Mouse (Mus musculus) olfactory bulb, adult 2 months (tissue): ENCODE data around the gene Ubl4b. TPM values are rescaled to one million over a fixed set of nuclear protein-coding genes. Genes with fewer than 3 reads are reported as not detected.

ENCODE experiments used
- H3K27ac ChIP-seq: fragments of 200-500 bp; 2 replicates; pipeline ENCODE4 v1.5.1; 2012; ENCODE audit warnings: low read depth, low read length; ENCODE audit not compliant: insufficient read depth
- H3K4me1 ChIP-seq: fragments of 200-500 bp; 2 replicates; pipeline ENCODE4 v1.6.1; 2012; ENCODE audit warnings: low read length; ENCODE audit not compliant: control insufficient read depth, insufficient read depth
- H3K4me3 ChIP-seq: fragments of 200-500 bp; 2 replicates; pipeline ENCODE4 v1.5.1; 2012; ENCODE audit warnings: mild to moderate bottlenecking, low read depth, low read length, moderate library complexity; ENCODE audit not compliant: insufficient read depth
- CTCF ChIP-seq: fragments of 200-500 bp; IDR thresholded peaks from 2 replicates; pipeline ENCODE4 v1.5.1; 2012; ENCODE audit warnings: low read depth, mild to moderate bottlenecking, low read length, moderate library complexity; ENCODE audit not compliant: insufficient read depth
- POLR2A ChIP-seq: fragments of 200-500 bp; IDR thresholded peaks from 2 replicates; pipeline ENCODE4 v1.6.1; 2012; ENCODE audit warnings: mild to moderate bottlenecking, low read depth, low read length, moderate library complexity; ENCODE audit not compliant: insufficient read depth
- WGBS: fragments of 180-500 bp; shearing (Covaris S2); methylation state at CpG from one replicate; pipeline ENCODE4 v1.1.7; 2018; 5-methylcytosine and 5-hydroxymethylcytosine counted together
- polyA plus RNA-seq: library from polyadenylated mRNA; stranded (reverse); fragments of >200 nt; gene quantifications from 2 replicates; pipeline ENCODE4 v1.2.4, GENCODE M21; 2012; ENCODE audit warnings: low replicate concordance; ENCODE audit not compliant: missing spikeins, insufficient read depth, insufficient read length

Ubl4b gene
- polyA plus RNA-seq, 1 experiment: not detected

DNA sequence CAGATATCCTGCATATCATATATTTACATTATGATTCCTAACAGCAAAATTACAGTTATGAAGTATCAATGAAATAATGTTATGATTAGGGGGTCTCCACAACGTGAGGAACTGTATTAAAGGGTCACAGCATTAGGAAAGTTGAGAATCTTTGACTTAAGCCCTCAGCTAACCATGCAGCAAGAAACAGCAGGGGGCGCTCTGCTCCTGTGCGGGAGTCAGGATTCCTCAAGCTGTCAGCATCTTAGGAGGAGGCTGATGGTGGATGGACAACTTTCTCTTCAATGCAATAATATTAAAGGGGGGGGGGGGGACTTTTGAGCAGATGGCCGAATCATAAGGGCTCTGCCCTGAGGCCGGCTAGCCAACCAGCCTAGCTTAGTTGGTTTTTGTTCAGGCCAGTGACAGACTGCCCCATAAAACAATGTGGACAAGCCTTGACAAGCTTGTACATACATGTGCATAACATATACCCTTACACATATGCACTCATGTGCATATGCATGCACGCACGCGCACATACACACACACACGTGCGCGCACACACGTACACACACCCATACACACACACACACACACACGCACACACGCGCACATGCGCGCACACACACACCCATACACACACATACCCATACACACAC lies 4.3 kb downstream of the Ubl4b start:
- no peak overlapping the region for H3K4me3 ChIP-seq
- no peak for TF ChIP-seq POLR2A
- TF ChIP-seq CTCF: 0 out of 2 replicates have a peak, but pooled peaks have one; percentile 30
- H3K27ac ChIP-seq: no peak overlapping the region
- H3K4me1 ChIP-seq: peaks cover 14% of the 10 kb centered on the region
- 71% methylated on average over 17 of the region's 17 CpGs for WGBS

DNA sequence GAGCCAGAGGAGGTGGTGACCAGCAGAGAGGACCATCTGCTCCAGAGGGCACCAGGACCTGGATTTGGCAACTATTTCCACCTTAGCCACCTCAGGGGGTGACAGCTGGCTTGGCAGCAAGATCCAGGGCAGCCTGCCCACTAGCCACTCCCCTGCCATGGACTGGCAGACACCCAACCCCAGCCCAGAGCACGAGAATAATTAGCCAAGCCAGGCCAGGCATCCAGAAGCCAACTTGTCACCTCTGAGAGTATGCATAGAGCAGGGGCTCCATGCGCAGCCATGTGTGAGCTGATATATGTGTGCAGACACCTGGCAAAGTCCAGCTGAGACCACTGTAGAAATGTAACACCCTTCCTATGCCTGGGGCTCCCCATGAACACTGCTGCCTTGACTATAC lies 7.9 kb downstream of the Ubl4b start:
- peaks cover 7% of the 10 kb centered on the region for H3K4me1 ChIP-seq
- TF ChIP-seq CTCF: no peak
- no peak for TF ChIP-seq POLR2A
- 62% methylated on average over 2 of the region's 2 CpGs for WGBS
- no peak overlapping the region for H3K27ac ChIP-seq
- no peak overlapping the region for H3K4me3 ChIP-seq

DNA sequence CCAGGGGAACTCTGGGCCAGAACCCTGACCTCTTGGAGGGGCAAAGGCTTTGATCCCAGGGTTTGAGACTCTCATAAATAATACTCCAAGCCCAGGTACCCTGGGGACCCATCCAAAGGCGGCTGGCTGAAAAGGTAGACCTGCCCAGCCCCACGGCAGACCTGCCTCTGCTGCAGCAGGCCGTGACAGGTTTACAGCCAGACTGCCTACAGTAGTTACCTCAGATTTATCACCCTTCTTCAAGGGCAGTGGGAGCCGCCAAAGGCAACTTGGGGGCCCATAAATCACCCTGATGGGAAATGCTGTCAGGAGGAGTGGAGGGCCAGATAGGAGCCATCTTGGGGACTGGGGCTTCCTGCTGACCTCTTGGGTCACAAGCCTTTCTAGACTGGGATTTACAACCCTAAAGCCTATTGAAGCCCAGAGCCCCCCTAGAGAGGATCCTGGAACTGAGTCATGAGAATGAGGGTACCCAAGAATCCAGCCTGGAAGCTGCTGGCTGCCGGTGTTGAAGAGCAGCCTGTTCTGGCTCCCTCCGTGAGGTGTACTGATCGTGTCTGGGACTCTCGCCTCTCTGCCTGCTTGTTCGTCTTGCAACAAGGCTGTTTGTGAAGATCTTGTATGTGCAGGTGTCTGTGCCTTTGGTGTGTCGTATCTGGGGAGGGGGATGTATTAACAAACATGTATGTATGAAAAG lies 9.0 kb downstream of the Ubl4b start:
- Histone ChIP-seq H3K27ac (no peak overlapping the region), H3K4me1 (peaks cover 7% of the 10 kb centered on the region), H3K4me3 (no peak overlapping the region)
- TF ChIP-seq CTCF (no peak), POLR2A (no peak)
- WGBS: 92% methylated on average over 10 of the region's 10 CpGs

DNA sequence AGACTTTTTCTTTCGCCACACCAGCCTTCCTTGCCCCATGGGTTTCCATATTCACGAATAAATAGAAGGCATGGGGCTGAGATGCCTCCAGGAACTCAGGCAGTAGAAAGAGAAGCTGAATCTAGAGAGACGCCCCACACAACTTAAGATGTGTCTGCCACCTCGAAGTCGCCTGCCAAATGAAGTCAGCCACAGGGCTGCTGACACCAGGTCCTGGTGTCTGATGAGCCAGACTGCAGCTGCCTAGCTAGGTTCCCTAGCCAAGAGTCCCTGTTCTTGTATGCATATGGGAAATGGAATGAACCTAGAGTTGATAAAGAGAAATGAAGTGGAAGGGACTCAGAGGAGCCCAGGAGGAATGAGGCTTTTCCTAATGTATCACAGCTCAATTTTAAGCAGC lies 9.6 kb downstream of the Ubl4b start:
- H3K4me1 ChIP-seq: peaks cover 7% of the 10 kb centered on the region
- no peak overlapping the region for H3K4me3 ChIP-seq
- no peak overlapping the region for H3K27ac ChIP-seq
- 75% methylated on average over 5 of the region's 5 CpGs for WGBS
- TF ChIP-seq CTCF (no peak), POLR2A (no peak)

DNA sequence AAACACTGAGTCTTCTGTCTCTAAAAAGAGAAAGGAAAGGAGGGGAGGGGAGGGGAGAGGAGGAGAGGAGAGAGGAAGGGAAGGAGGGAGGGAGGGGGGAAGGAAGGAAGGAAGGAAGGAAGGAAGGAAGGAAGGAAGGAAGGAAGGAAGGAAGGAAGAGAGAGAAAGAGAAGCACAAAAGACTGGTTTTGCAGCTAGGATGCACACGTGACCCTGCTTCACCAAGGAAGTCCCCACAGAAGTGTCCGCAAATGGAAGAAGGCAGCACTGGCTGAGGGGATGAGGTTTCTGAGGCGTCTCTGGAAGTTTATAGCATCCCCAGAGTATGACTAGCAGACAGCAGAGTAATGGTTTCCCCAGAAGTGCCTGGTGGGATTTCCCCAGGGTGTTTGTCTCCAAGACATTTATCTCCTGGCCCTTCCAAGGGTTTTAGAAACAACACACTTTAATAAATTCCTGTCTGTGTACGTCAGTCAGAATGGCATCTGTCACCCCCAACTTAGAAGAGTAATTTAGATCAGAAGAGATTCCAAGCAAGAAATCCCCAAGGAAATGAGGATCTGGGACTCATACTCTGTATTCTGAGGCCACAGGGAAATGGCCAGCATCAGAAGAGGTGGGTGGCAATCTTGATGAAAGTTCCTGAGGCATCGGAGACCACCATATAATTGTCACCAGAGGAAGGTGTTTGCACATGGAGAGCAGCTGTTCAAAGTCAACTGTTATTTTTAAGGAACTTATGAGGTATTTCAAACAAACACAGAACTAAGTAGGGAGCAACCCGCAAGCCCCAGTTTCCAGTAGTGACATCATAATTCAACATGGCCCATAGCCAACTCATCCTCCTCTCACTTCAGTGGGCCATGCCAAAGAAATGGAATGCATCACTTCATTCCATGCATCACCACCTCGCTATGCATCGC lies 11.5 kb downstream of the Ubl4b start:
- H3K4me1 ChIP-seq: peaks cover 3% of the 10 kb centered on the region; the same call in 1 of the 2 replicates
- 85% methylated on average over 8 of the region's 8 CpGs for WGBS
- no peak overlapping the region for H3K27ac ChIP-seq
- TF ChIP-seq POLR2A: no peak
- no peak for TF ChIP-seq CTCF
- no peak overlapping the region for H3K4me3 ChIP-seq

DNA sequence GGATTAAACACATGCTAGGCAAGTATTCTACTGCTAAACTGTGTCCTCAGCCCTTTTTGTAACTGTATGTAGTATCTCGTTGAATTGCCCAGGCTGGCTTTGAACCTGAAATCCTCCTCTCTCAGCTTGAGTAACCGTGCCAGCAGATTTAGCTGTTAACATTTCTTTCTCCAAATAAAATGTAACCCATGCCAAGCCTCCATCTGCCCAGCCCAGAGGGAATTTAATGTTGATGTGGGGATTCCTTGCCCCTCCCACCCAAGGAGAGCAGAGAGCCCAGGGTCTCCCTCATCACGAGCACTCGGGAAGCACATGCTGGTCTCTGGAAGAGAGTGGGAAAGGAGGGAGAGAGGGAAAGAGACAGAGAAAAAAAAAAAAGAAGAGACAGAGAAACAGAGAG lies 12.3 kb downstream of the Ubl4b start:
- 73% methylated on average over 4 of the region's 4 CpGs for whole genome bisulfite sequencing
- Histone ChIP-seq H3K4me1 (peaks cover 4% of the 10 kb centered on the region), H3K27ac (no peak overlapping the region), H3K4me3 (no peak overlapping the region)
- no peak for TF ChIP-seq CTCF
- no peak for TF ChIP-seq POLR2A

DNA sequence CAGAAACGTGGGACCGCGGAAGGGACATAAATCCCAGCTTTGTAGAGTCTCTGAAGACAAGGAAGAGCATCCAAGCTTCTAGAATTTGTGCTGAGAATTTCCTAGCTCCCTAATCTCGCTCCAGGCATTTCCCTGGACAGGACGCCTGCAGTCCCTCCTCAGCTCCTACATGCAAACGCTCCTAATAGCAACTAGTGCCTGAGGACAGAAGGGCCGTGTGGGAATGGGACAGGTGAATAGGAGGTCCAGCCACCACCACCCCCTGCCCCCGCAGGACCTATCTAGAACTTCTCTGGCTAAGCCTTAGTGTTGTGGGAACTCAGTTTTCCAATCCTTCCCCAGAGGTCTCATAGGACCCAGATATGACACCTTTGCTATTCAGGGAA lies 17.4 kb downstream of the Ubl4b start:
- Histone ChIP-seq H3K4me3 (peak overlapping the region; percentile 23; the same call in 1 of the 2 replicates), H3K27ac (peak overlapping the region; percentile 63), H3K4me1 (peaks cover 19% of the 10 kb centered on the region)
- TF ChIP-seq CTCF (no peak), POLR2A (no peak)
- 19% methylated on average over 8 of the region's 8 CpGs for WGBS

DNA sequence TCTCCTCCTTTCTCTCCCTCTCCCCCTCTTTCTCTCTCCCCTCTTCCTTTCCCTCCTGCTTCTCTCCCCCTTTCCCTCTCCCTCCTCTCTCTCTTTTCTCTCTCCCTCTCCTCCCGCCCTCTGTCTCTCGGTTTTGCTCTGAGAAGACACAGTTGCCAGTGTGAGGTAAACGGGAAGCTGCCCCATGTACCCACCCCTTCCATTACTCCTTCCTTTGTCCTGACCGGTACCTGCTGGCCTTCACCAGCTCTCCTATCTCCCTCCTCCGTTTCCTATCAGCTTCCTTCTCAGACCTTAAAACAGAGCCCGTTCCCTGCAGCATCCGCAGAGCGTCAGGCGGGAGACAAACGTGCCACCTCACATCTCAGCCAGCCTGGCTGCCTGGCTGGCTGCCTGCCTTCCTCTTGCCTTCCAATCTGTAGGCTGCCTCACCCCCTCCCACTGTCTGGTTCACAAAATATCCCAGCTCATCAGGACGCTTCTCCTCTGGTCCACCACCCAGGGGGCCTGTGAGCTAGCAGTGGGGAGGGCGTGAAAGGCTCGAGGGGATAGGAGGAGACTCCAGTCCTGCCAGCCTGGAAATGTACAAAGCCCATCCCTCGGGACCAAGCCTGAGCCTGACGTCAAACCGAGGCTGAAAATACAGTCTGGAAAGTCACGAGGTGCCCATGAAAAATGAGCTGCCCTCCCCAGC lies 17.9 kb downstream of the Ubl4b start:
- Histone ChIP-seq H3K4me1 (peaks cover 19% of the 10 kb centered on the region), H3K4me3 (peak overlapping the region; percentile 23), H3K27ac (peak overlapping the region; percentile 63)
- no peak for TF ChIP-seq CTCF
- TF ChIP-seq POLR2A: peak; percentile 53
- 1% methylated on average over 17 of the region's 17 CpGs for WGBS

DNA sequence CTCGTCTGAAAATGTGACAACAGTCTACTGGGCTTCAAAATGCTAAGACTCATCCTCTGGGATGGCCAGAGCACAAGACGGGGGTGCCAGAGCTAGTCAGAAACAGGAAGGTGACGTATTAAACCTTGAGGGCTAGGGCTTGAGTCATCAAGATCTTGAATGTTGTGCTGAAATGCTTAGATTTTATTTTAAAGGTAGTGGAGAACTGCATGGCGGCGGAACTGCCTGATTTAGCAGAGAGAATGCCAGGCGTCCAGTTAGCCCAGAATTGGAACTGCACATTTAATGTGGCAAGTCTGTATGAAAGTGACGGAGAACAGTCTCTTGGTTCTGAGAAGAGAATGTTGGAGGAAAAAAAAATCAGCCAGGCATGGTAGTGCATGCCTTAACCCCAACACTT lies 19.9 kb downstream of the Ubl4b start:
- H3K4me3 ChIP-seq: no peak overlapping the region
- no peak overlapping the region for H3K27ac ChIP-seq
- TF ChIP-seq POLR2A (no peak), CTCF (no peak)
- peaks cover 22% of the 10 kb centered on the region for H3K4me1 ChIP-seq
- WGBS: 90% methylated on average over 7 of the region's 7 CpGs
